Mouse (Mus musculus): Measurements from ENCODE around the gene Hyal2. TPM values are rescaled to one million over a fixed set of nuclear protein-coding genes. Genes with fewer than 3 reads are reported as not detected.

Hyal2 gene
- polyA plus RNA-seq, 1 experiment = 4.1 TPM

DNA sequence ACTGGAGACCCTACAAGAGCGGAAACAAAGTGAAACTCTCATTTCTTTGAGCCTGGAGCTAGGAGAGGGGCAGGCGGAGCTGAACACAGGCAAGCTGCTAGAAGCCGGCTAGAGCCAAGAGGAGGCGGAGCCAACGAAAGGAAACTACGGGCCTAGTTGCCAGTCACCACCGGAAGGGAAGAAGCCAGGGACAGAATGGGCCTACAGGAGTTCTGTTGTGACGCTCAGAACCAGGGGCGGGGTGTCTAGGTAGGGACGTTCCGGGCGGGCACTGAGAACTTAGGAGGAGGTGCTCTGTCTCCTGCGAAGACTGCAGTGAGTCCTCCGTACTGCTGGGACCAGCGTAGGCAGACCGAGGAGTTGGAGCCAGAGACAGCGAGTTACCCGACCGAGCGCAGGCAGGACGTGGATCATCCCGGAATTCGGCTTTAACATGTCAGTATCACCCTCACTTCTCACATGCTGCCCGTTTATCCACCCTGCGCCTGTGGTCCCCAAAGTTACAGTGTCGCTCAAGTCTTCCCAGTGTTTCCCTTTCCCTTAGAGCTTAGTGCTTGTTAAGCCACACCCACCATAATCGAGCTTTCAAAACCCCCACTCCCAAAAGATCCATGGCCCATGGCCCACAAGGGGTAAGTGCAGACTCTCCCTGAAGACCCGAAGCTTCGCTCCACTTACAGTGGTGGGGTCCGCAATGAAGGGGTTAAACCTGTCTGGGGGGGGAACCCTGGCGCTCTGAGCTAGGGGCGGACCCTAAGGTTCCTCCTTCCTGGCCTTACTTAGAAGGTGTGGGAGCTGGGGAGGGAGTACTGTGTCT is 13.0 kb downstream of the Hyal2 start, which contains the start of gene Hyal3:
TSS of gene Hyal3 (plus strand) at position 318 of the 817 bp plus-strand sequence.
- H3K4me3 ChIP-seq (replicated peaks) = peak within 1 kb of the TSS; percentile 80

DNA sequence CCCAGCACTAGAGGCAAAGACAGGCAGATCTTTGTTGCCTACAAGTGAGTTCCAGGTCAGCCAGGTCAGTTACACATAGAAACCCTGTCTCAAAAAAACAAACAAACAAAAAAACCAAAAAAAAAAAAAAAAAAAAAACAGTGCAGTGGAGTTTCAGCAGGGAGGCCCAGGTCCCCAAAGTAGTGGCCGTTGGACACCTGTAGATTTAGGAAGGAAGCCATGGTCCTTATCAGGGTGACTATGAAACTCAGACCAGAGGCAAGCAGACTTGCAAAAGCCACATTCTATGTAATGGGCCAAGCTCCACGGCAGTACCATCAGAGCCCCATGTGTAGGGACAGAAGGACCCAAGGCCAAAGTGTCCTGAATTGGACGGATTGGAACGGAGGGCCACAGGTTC is 13.8 kb downstream of the Hyal2 start:
- H3K4me3 ChIP-seq (replicated peaks) = peak overlapping the region; percentile 80
- no peak for TF ChIP-seq TAL1 (IDR thresholded peaks at IDR 0.05; ENCODE audit: low read length)
- no peak for TF ChIP-seq GATA1 (IDR thresholded peaks at IDR 0.05; ENCODE audit: low read length)
- H3K9me3 ChIP-seq (ENCODE audit: control insufficient read depth, low read length) = no peaks in the 10 kb centered on the region
- H3K4me1 ChIP-seq (ENCODE audit: control insufficient read depth) = peaks cover 97% of the 10 kb centered on the region
- peaks cover 63% of the 10 kb centered on the region for H3K36me3 ChIP-seq (ENCODE audit: control insufficient read depth)
- H3K27me3 ChIP-seq (ENCODE audit: control insufficient read depth) = no peaks in the 10 kb centered on the region

More for the DNA sequence above, 13.0 kb downstream of the Hyal2 start, which contains the start of gene Hyal3:
- peaks cover 97% of the 10 kb centered on the region for H3K4me1 ChIP-seq (ENCODE audit: control insufficient read depth)
- no peaks in the 10 kb centered on the region for H3K9me3 ChIP-seq (ENCODE audit: control insufficient read depth, low read length)
- peaks cover 55% of the 10 kb centered on the region for H3K36me3 ChIP-seq (ENCODE audit: control insufficient read depth)
- TF ChIP-seq TAL1 (IDR thresholded peaks at IDR 0.05; ENCODE audit: low read length) (no peak), GATA1 (IDR thresholded peaks at IDR 0.05; ENCODE audit: low read length) (no peak)
- no peaks in the 10 kb centered on the region for H3K27me3 ChIP-seq (ENCODE audit: control insufficient read depth)

DNA sequence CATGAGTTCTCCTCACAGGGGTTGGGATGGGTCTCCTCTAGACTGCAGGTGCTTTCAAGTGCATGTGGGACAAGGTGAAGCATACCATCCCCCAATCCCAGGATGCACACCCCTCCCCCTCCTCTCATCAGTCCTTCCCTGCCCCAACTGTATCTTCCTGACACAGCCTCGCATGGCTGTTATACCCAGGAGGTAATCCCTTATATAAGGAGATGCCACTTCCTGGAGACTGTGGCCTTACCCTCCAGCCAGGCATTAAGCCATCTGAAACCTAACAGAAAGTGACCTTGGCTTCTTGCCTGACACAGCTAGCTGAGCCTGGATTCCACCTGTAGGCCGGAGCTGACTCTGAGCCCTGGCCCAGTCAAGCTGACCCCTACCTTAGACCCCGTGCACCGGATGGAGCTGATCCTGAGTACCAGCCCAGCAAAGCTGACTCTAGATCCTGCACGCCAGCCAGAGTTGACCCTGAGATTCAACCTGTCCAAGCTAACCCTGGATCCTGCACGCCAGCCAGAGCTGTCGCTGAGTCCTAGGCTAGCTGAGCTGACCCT is 14.8 kb downstream of the Hyal2 start:
- H3K9me3 ChIP-seq (ENCODE audit: control insufficient read depth, low read length) = no peaks in the 10 kb centered on the region
- peaks cover 90% of the 10 kb centered on the region for H3K4me1 ChIP-seq (ENCODE audit: control insufficient read depth)
- no peak for TF ChIP-seq TAL1 (IDR thresholded peaks at IDR 0.05; ENCODE audit: low read length)
- no peak for TF ChIP-seq GATA1 (IDR thresholded peaks at IDR 0.05; ENCODE audit: low read length)
- peak overlapping the region; percentile 80 for H3K4me3 ChIP-seq (replicated peaks)
- peaks cover 64% of the 10 kb centered on the region for H3K36me3 ChIP-seq (ENCODE audit: control insufficient read depth)
- no peaks in the 10 kb centered on the region for H3K27me3 ChIP-seq (ENCODE audit: control insufficient read depth)

DNA sequence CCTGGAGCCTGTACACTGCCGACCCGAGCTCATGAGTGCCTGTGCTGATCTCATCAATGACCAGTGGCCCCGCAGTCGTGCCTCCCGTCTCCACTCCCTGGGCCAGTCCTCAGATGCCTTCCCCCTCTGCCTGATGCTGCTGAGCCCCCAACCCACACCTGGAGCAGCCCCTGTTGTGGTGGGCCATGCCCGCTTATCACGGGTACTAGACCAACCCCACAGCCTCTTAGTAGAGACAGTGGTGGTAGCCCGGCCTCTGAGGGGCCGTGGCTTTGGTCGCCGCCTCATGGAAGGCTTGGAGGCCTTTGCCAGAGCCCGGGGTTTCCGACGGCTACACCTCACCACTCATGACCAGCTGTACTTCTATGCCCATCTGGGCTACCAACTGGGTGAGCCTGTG is 15.4 kb downstream of the Hyal2 start:
- H3K36me3 ChIP-seq (ENCODE audit: control insufficient read depth) = peaks cover 59% of the 10 kb centered on the region
- TF ChIP-seq TAL1 (IDR thresholded peaks at IDR 0.05; ENCODE audit: low read length) (no peak), GATA1 (IDR thresholded peaks at IDR 0.05; ENCODE audit: low read length) (no peak)
- H3K4me1 ChIP-seq (ENCODE audit: control insufficient read depth) = peaks cover 87% of the 10 kb centered on the region
- H3K9me3 ChIP-seq (ENCODE audit: control insufficient read depth, low read length) = no peaks in the 10 kb centered on the region
- H3K27me3 ChIP-seq (ENCODE audit: control insufficient read depth) = no peaks in the 10 kb centered on the region
- peak overlapping the region; percentile 1 for H3K4me3 ChIP-seq (replicated peaks)

DNA sequence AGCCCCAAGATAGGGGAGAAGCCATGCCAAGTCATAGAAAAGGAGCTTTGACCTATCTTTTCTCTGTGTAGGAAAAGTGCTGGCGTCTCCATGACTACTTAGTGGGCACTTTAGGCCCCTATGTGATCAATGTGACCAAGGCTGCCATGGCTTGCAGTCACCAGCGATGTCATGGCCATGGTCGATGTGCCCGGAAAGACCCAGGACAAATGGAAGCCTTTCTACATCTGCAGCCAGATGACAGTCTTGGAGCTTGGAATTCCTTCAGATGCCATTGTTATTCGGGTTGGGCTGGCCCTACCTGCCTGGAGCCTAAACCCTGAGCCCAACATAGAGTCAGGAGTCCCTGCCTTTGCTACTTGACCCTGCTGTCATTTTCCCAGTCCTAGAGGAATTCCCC is 18.8 kb downstream of the Hyal2 start:
- H3K4me3 ChIP-seq (replicated peaks) = peak overlapping the region; percentile 78
- no peaks in the 10 kb centered on the region for H3K9me3 ChIP-seq (ENCODE audit: control insufficient read depth, low read length)
- H3K4me1 ChIP-seq (ENCODE audit: control insufficient read depth) = peaks cover 86% of the 10 kb centered on the region
- no peaks in the 10 kb centered on the region; the same call in 1 of the 2 replicates for H3K27me3 ChIP-seq (ENCODE audit: control insufficient read depth)
- TF ChIP-seq TAL1 (IDR thresholded peaks at IDR 0.05; ENCODE audit: low read length) = no peak
- no peak for TF ChIP-seq GATA1 (IDR thresholded peaks at IDR 0.05; ENCODE audit: low read length)
- H3K36me3 ChIP-seq (ENCODE audit: control insufficient read depth) = peaks cover 77% of the 10 kb centered on the region

DNA sequence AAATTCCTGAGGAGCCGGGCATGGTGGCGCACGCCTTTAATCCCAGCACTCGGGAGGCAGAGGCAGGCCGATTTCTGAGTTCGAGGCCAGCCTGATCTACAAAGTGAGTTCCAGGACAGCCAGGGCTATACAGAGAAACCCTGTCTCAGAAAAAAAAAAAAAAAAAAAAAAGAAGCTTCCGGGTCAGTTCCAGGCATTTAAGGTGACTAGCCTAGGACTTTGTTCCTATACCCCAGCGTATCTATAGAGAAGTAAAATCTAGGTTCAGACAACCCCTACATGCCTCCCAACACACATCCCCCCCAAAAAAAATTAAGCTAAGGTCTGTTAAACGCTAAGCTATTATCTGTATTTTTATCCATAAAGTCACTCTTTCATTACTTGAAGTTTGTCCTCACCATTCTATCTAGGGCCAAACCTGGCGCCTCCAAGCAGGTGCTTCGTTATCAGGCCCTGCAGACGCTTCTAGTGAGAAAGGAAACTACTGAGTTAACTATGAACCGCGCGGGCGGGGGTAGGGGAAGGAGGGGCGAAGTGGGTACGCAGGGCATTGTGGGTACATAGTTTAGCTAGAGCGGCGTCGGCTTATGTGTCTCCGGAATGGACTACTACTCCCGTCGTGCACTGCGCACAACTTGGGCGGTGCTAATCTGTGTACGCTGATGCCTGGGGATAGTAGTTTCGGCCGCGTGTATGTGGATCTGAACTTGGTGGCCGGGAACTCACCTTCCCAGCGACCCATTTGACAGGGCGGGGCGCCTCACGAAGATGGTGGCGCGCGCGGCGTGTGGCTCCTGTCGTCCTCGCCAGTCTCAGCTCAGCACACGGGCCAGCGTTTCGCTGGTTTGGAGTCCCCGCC is 19.5 kb downstream of the Hyal2 start, which contains the start of gene Ifrd2:
TSS of gene Ifrd2 (plus strand) at position 669 of the 859 bp plus-strand sequence.
- Histone ChIP-seq H3K36me3 (ENCODE audit: control insufficient read depth) (peaks cover 82% of the 10 kb centered on the region), H3K4me1 (ENCODE audit: control insufficient read depth) (peaks cover 84% of the 10 kb centered on the region), H3K4me3 (replicated peaks) (peak within 1 kb of the TSS; percentile 78), H3K27me3 (ENCODE audit: control insufficient read depth) (no peaks in the 10 kb centered on the region; the same call in 1 of the 2 replicates), H3K9me3 (ENCODE audit: control insufficient read depth, low read length) (no peaks in the 10 kb centered on the region)
- peak; percentile 81 for TF ChIP-seq GATA1 (IDR thresholded peaks at IDR 0.05; ENCODE audit: low read length)
- peak; percentile 77 for TF ChIP-seq TAL1 (IDR thresholded peaks at IDR 0.05; ENCODE audit: low read length)

DNA sequence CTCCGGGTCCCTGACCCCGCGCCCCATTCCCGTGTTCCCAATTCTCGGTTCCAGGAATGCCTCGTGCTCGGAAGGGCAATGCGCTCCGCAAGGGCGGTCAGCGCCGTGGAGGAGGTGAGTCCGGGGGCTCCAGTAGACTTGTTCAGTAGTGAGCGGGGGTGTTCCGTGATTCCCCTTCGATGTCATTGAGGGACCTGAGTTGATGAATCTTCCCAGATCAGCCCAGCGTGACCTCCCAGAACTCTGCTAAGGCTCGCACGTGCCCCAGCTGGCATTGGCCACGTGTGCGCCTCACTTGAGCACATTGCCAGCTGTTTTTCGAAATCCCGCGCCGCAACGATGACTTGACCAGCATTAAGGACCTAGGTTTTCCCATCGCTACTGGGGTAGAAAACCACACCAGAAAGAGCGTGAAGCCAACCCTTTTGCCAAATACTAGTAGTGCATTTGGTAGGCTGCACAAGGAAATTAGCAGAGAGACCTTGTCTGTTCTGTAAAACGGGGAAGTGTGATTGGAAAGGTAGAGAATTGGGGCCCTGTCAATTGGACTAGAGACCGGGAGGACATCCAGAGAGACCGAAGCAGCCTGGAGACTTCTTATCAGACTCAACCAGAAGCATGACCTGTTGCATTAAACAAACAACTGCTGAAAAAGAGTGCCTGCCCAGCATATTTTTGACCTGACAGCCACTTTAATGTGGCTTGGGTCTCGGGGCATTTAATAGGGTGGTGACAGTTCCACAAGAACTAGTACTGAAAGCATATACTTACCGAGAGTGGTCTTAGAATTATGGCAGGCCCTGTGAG is 20.3 kb downstream of the Hyal2 start:
- H3K36me3 ChIP-seq (ENCODE audit: control insufficient read depth) = peaks cover 82% of the 10 kb centered on the region
- peaks cover 81% of the 10 kb centered on the region for H3K4me1 ChIP-seq (ENCODE audit: control insufficient read depth)

More for the DNA sequence above, 20.3 kb downstream of the Hyal2 start:
- Histone ChIP-seq H3K9me3 (ENCODE audit: control insufficient read depth, low read length) (no peaks in the 10 kb centered on the region), H3K4me3 (replicated peaks) (peak overlapping the region; percentile 78), H3K27me3 (ENCODE audit: control insufficient read depth) (no peaks in the 10 kb centered on the region; the same call in 1 of the 2 replicates)
- TF ChIP-seq TAL1 (IDR thresholded peaks at IDR 0.05; ENCODE audit: low read length) (peak; percentile 72), GATA1 (IDR thresholded peaks at IDR 0.05; ENCODE audit: low read length) (peak; percentile 43)
